Mouse (Mus musculus): ENCODE data around the gene Lrrk1. TPM values are rescaled to one million over a fixed set of nuclear protein-coding genes. Genes with fewer than 3 reads are reported as not detected.

Lrrk1 gene
- polyA plus RNA-seq, 1 experiment from 2014 or later = 29.3 TPM

DNA sequence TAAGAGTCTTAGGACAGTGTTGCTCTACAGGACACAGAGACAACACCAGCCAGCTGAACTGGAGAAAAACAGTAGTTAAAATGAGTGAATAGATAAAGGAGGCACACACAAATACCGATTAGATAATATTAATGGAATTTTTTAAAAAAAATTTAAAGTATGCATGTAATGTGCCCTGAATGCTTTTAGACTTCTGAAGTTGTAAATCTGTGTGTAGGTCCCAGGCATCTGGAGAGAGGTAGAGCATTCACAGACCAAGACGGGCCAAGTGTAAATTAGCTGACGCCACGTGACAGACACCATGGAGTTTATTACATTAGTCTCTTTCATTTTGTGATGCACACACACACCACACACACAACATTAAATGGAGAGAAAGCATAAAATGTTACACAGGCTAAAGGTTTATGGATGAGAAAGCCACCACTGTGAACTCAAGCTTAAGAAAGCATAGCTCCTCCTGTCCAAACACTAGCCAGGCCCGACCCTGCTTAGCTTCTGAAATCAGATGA is 18.2 kb downstream of the Lrrk1 start:
- H3K27ac ChIP-seq (ENCODE audit: low read length) = peak overlapping the region; percentile 70
- H3K4me2 ChIP-seq (ENCODE audit: low read depth, low read length) = no peak overlapping the region
- H3K27me3 ChIP-seq (ENCODE audit: control insufficient read depth, insufficient read depth, low read depth, low read length) = no peaks in the 10 kb centered on the region
- no peak overlapping the region for H3K9ac ChIP-seq (ENCODE audit: low read length)
- 51% methylated on average over 5 of the region's 5 CpGs for WGBS
- peaks cover 19% of the 10 kb centered on the region for H3K4me1 ChIP-seq (replicated peaks; ENCODE audit: control insufficient read depth, insufficient read depth, low read length)
- H3K9me3 ChIP-seq (ENCODE audit: control insufficient read depth, low read length) = no peaks in the 10 kb centered on the region
- ATAC-seq (ENCODE audit: low read depth) = no peak
- no peaks in the 10 kb centered on the region for H3K36me3 ChIP-seq (ENCODE audit: control insufficient read depth, insufficient read depth, low read length)
- H3K4me3 ChIP-seq (ENCODE audit: low read length) = no peak overlapping the region

DNA sequence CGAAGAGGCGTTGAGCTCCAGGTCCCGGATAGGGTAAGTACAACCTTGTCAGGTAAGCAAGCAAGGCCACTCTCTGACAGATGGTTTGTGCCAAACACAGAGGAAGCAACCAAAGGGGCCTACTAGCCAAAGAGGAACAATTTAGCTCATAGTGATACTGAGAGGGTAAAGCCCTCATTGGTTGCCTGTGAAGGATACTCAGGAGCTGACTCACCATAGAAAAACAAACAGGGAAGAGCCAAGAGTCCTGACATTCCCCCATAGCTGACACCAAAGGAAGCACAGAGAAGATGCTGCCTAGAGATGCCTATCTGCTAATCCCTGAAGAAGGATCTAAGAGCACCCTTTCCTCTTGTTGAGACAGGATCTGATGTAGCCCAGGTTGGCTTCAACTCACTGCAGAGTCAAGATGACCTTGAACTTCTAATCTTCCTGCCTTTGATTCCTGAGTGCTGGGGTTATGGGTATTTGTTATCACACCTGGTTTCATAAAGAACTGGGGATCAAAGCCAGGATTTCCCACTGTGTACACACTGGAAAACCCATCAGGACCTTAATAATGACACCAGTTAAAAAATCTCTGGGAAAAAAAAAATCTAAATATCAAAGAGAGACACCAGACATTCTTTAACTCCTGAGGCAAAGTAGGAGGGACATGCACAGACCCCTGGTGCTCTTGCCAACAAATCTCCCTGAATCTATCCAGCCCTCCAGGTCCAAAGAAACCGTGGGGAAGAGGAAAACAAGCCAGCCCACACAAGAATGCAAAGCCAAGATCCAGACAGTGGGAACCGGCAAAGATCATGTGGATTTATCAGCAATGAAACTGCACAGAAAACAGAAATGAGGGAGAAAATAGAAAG is 18.8 kb downstream of the Lrrk1 start:
- Histone ChIP-seq H3K9ac (ENCODE audit: low read length) (no peak overlapping the region), H3K4me2 (ENCODE audit: low read depth, low read length) (no peak overlapping the region), H3K27me3 (ENCODE audit: control insufficient read depth, insufficient read depth, low read depth, low read length) (no peaks in the 10 kb centered on the region), H3K9me3 (ENCODE audit: control insufficient read depth, low read length) (no peaks in the 10 kb centered on the region), H3K27ac (ENCODE audit: low read length) (peak overlapping the region; percentile 67), H3K4me1 (replicated peaks; ENCODE audit: control insufficient read depth, insufficient read depth, low read length) (peaks cover 19% of the 10 kb centered on the region), H3K36me3 (ENCODE audit: control insufficient read depth, insufficient read depth, low read length) (no peaks in the 10 kb centered on the region), H3K4me3 (ENCODE audit: low read length) (no peak overlapping the region)
- WGBS = 58% methylated on average over 5 of the region's 5 CpGs
- ATAC-seq (ENCODE audit: low read depth) = no peak

- ATAC-seq (ENCODE audit: low read depth) = peak; percentile 87
- Histone ChIP-seq H3K9me3 (ENCODE audit: control insufficient read depth, low read length) (peaks cover 14% of the 10 kb centered on the region), H3K9ac (ENCODE audit: low read length) (no peak within 1 kb of the TSS), H3K27me3 (ENCODE audit: control insufficient read depth, insufficient read depth, low read depth, low read length) (no peaks in the 10 kb centered on the region), H3K36me3 (ENCODE audit: control insufficient read depth, insufficient read depth, low read length) (peaks cover 2% of the 10 kb centered on the region; the same call in 1 of the 2 replicates), H3K4me1 (replicated peaks; ENCODE audit: control insufficient read depth, insufficient read depth, low read length) (peaks cover 19% of the 10 kb centered on the region), H3K27ac (ENCODE audit: low read length) (peak within 1 kb of the TSS; percentile 50), H3K4me3 (ENCODE audit: low read length) (no peak within 1 kb of the TSS), H3K4me2 (ENCODE audit: low read depth, low read length) (no peak within 1 kb of the TSS)
- 18% methylated on average over 2 of the region's 2 CpGs for WGBS
Observed at GRCm38 (mm10) chr7:66365904-66366303, 22.2 kb downstream of the Lrrk1 start, which contains the start of gene Gm10974. Gene Gm10974 (plus strand): TSS chr7:66365905.

- H3K27ac ChIP-seq (ENCODE audit: low read length) = peak overlapping the region; percentile 19; the same call in 1 of the 2 replicates
- no peak for ATAC-seq (ENCODE audit: low read depth)
Observed at GRCm38 (mm10) chr7:66365411-66365810, 22.7 kb downstream of the Lrrk1 start.

DNA sequence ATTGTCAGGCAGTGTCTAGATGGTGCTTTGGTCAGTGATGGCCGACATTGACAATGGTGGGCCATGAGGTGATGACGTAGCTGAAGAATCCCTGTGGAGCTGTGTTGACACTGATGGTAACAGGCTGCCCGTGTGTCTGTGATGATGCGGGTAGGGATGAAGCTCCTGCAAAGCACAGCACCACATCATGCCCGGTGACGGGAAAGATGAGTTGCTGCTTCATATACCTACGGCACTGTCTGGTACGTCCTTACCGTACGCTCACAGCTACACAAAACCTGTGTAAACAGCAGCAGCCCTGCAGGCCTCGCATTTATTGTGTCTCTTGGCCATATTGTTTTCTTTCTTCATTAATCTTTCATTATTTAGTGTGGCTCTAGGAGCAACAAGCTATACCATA is 23.7 kb downstream of the Lrrk1 start:
- no peaks in the 10 kb centered on the region for H3K27me3 ChIP-seq (ENCODE audit: control insufficient read depth, insufficient read depth, low read depth, low read length)
- no peak overlapping the region for H3K4me2 ChIP-seq (ENCODE audit: low read depth, low read length)
- peaks cover 19% of the 10 kb centered on the region for H3K9me3 ChIP-seq (ENCODE audit: control insufficient read depth, low read length)
- no peak overlapping the region for H3K4me3 ChIP-seq (ENCODE audit: low read length)
- no peak overlapping the region for H3K27ac ChIP-seq (ENCODE audit: low read length)
- peaks cover 11% of the 10 kb centered on the region for H3K4me1 ChIP-seq (replicated peaks; ENCODE audit: control insufficient read depth, insufficient read depth, low read length)
- H3K9ac ChIP-seq (ENCODE audit: low read length) = no peak overlapping the region
- WGBS = 90% methylated on average over 11 of the region's 11 CpGs
- peaks cover 12% of the 10 kb centered on the region for H3K36me3 ChIP-seq (ENCODE audit: control insufficient read depth, insufficient read depth, low read length)
- no peak for ATAC-seq (ENCODE audit: low read depth)

More at GRCm38 (mm10) chr7:66365411-66365810, 22.7 kb downstream of the Lrrk1 start:
- Histone ChIP-seq H3K4me2 (ENCODE audit: low read depth, low read length) (no peak overlapping the region), H3K36me3 (ENCODE audit: control insufficient read depth, insufficient read depth, low read length) (peaks cover 4% of the 10 kb centered on the region), H3K9me3 (ENCODE audit: control insufficient read depth, low read length) (peaks cover 17% of the 10 kb centered on the region), H3K9ac (ENCODE audit: low read length) (no peak overlapping the region), H3K4me1 (replicated peaks; ENCODE audit: control insufficient read depth, insufficient read depth, low read length) (peaks cover 19% of the 10 kb centered on the region), H3K4me3 (ENCODE audit: low read length) (no peak overlapping the region), H3K27me3 (ENCODE audit: control insufficient read depth, insufficient read depth, low read depth, low read length) (no peaks in the 10 kb centered on the region)
- whole genome bisulfite sequencing = 67% methylated on average over 2 of the region's 2 CpGs

DNA sequence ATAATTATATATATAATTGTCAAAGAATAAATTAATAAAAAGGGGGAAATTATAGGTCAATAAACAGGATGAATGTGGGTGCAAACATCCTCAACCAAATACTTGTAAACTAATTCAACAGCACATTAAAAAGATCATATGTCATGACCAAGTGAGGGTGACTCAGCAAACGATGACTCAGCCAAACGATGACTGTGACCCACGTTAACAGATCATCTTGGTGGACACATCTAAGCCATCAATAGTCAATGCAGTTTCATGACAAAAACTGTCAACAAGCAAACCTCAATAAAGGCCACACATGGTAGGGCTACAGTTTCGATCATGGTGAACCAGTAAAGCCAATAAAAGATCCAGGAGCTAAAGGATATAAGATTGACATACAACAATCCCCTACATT is 29.1 kb downstream of the Lrrk1 start:
- Histone ChIP-seq H3K27me3 (ENCODE audit: control insufficient read depth, insufficient read depth, low read depth, low read length) (no peaks in the 10 kb centered on the region), H3K4me3 (ENCODE audit: low read length) (no peak overlapping the region), H3K4me1 (replicated peaks; ENCODE audit: control insufficient read depth, insufficient read depth, low read length) (no peaks in the 10 kb centered on the region), H3K9ac (ENCODE audit: low read length) (no peak overlapping the region), H3K36me3 (ENCODE audit: control insufficient read depth, insufficient read depth, low read length) (peaks cover 12% of the 10 kb centered on the region), H3K4me2 (ENCODE audit: low read depth, low read length) (no peak overlapping the region), H3K27ac (ENCODE audit: low read length) (no peak overlapping the region), H3K9me3 (ENCODE audit: control insufficient read depth, low read length) (peaks cover 19% of the 10 kb centered on the region)
- WGBS = 85% methylated on average over 4 of the region's 4 CpGs
- no peak for ATAC-seq (ENCODE audit: low read depth)

- 93% methylated on average over 3 of the region's 3 CpGs for WGBS
- Histone ChIP-seq H3K4me1 (replicated peaks; ENCODE audit: control insufficient read depth, insufficient read depth, low read length) (no peaks in the 10 kb centered on the region), H3K36me3 (ENCODE audit: control insufficient read depth, insufficient read depth, low read length) (peaks cover 12% of the 10 kb centered on the region), H3K4me3 (ENCODE audit: low read length) (no peak overlapping the region), H3K27ac (ENCODE audit: low read length) (no peak overlapping the region), H3K9me3 (ENCODE audit: control insufficient read depth, low read length) (peaks cover 19% of the 10 kb centered on the region), H3K4me2 (ENCODE audit: low read depth, low read length) (no peak overlapping the region), H3K27me3 (ENCODE audit: control insufficient read depth, insufficient read depth, low read depth, low read length) (no peaks in the 10 kb centered on the region), H3K9ac (ENCODE audit: low read length) (no peak overlapping the region)
- no peak for ATAC-seq (ENCODE audit: low read depth)
Observed at GRCm38 (mm10) chr7:66358461-66358860, 29.7 kb downstream of the Lrrk1 start.

- WGBS = 82% methylated on average over 8 of the region's 8 CpGs
- Histone ChIP-seq H3K4me3 (ENCODE audit: low read length) (no peak overlapping the region), H3K4me2 (ENCODE audit: low read depth, low read length) (no peak overlapping the region), H3K27ac (ENCODE audit: low read length) (no peak overlapping the region), H3K9ac (ENCODE audit: low read length) (no peak overlapping the region), H3K4me1 (replicated peaks; ENCODE audit: control insufficient read depth, insufficient read depth, low read length) (no peaks in the 10 kb centered on the region), H3K27me3 (ENCODE audit: control insufficient read depth, insufficient read depth, low read depth, low read length) (no peaks in the 10 kb centered on the region), H3K36me3 (ENCODE audit: control insufficient read depth, insufficient read depth, low read length) (peaks cover 11% of the 10 kb centered on the region), H3K9me3 (ENCODE audit: control insufficient read depth, low read length) (peaks cover 5% of the 10 kb centered on the region)
- ATAC-seq (ENCODE audit: low read depth) = no peak
Observed at GRCm38 (mm10) chr7:66355791-66356522, 32.2 kb downstream of the Lrrk1 start.

- ATAC-seq (ENCODE audit: low read depth) = no peak
- H3K9me3 ChIP-seq (ENCODE audit: control insufficient read depth, low read length) = no peaks in the 10 kb centered on the region
- no peaks in the 10 kb centered on the region for H3K4me1 ChIP-seq (replicated peaks; ENCODE audit: control insufficient read depth, insufficient read depth, low read length)
- H3K4me2 ChIP-seq (ENCODE audit: low read depth, low read length) = no peak overlapping the region
- peaks cover 4% of the 10 kb centered on the region; the same call in 1 of the 2 replicates for H3K36me3 ChIP-seq (ENCODE audit: control insufficient read depth, insufficient read depth, low read length)
- H3K9ac ChIP-seq (ENCODE audit: low read length) = no peak overlapping the region
- H3K4me3 ChIP-seq (ENCODE audit: low read length) = no peak overlapping the region
- 48% methylated on average over 3 of the region's 3 CpGs for WGBS
- H3K27ac ChIP-seq (ENCODE audit: low read length) = no peak overlapping the region
- H3K27me3 ChIP-seq (ENCODE audit: control insufficient read depth, insufficient read depth, low read depth, low read length) = no peaks in the 10 kb centered on the region
Observed at GRCm38 (mm10) chr7:66354911-66355310, 33.2 kb downstream of the Lrrk1 start.
